Mouse (Mus musculus) forebrain, embryonic 13.5 days (tissue): ENCODE results near the gene Tnfaip3. TPM values are rescaled to one million over a fixed set of nuclear protein-coding genes. Genes with fewer than 3 reads are reported as not detected.

Source experiments
- ATAC-seq: fragments of 200-750 bp; cut with Nextera tagmentation; 2 replicates; pipeline ENCODE4 v1.8.0; 2017
- H3K27ac ChIP-seq: fragments of 300-500 bp; sonication (generic); 2 replicates; pipeline ENCODE4 v1.5.1; 2015; ENCODE audit warnings: inconsistent platforms, mild to moderate bottlenecking, moderate library complexity
- H3K27me3 ChIP-seq: fragments of 300-500 bp; sonication (generic); 2 replicates; pipeline ENCODE4 v1.6.1; 2015; ENCODE audit warnings: mild to moderate bottlenecking, inconsistent platforms
- H3K36me3 ChIP-seq: fragments of 300-500 bp; sonication (generic); 2 replicates; pipeline ENCODE4 v1.6.1; 2015; ENCODE audit warnings: mild to moderate bottlenecking, inconsistent platforms; ENCODE audit not compliant: poor library complexity, severe bottlenecking
- H3K4me1 ChIP-seq: fragments of 300-500 bp; sonication (generic); 2 replicates; pipeline ENCODE4 v1.6.1; 2015; ENCODE audit warnings: inconsistent platforms
- H3K4me2 ChIP-seq: fragments of 300-500 bp; sonication (generic); 2 replicates; pipeline ENCODE4 v1.6.1; 2015; ENCODE audit warnings: inconsistent platforms, mild to moderate bottlenecking, moderate library complexity
- H3K4me3 ChIP-seq: fragments of 300-500 bp; sonication (generic); 2 replicates; pipeline ENCODE4 v1.5.1; 2015; ENCODE audit warnings: mild to moderate bottlenecking, inconsistent platforms
- H3K9ac ChIP-seq: fragments of 300-500 bp; sonication (generic); 2 replicates; pipeline ENCODE4 v1.6.1; 2015; ENCODE audit warnings: mild to moderate bottlenecking, inconsistent platforms
- H3K9me3 ChIP-seq: fragments of 300-500 bp; sonication (generic); replicated peaks from 2 replicates; pipeline ENCODE4 v1.6.1; 2016; ENCODE audit warnings: inconsistent platforms
- WGBS: fragments of 180-500 bp; shearing (Covaris S2); methylation state at CpG from one replicate; pipeline ENCODE4 v1.1.7; 2015; 5-methylcytosine and 5-hydroxymethylcytosine counted together
- polyA plus RNA-seq: library from polyadenylated mRNA; unstranded; fragments of >200 nt; fragmentation: Nextera tagmentation; extraction: Ambion mirVana; gene quantifications from 2 replicates; pipeline ENCODE4 v1.2.1, GENCODE M21; 2015

Gene Tnfaip3
- polyA plus RNA-seq, 1 experiment from 2014 or later = 1.3 TPM

GRCm38 (mm10) chr10:18987907-18988199 is 27.6 kb downstream of the Tnfaip3 start:
- H3K9me3 ChIP-seq = no peaks in the 10 kb centered on the region
- WGBS = 70% methylated on average over 2 of the region's 2 CpGs
- ATAC-seq = no peak

DNA sequence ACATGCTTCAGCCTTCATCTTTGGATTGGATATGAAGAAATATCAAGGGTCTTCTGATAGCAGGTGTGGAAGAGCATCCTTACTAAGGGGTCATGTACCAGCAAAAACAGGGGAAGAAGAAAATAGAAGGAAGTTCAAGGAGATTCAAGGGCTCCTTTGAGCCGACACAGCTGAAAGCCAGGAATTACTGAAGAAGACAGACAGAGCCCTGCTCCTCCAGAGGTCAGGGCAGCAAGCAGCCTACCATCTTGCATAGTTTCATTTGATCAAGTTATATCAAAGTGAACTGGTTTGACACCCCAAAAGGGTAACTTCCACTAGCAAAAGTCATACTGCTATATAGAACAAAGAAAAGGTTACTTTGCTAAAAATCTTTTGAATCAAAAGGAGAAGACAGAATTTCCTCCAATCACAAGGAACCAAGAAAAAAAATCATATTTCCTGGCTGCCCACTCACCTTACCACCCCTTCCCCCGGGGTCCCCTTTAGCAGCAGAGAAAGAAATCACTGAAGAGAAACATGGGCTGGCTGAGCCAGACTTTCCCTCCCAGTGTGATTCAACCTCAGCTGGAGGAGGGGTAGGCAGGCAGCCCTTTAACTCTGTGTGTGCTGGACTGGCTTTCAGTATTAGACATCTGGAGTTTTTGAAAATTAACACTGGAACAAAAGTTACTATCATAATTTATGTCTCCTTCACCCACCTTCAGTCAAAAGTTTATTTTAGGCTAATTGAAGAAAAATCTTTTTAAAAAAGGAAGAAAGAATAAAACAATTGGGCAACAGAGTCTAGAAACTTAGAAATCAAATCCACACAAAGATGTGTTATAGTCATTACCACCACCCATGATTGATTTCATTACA is 28.2 kb downstream of the Tnfaip3 start:
- 0 out of 2 replicates have a peak, but pooled peaks have one; percentile 50 for ATAC-seq
- Histone ChIP-seq H3K4me3 (no peak overlapping the region), H3K27ac (no peak overlapping the region)

More at GRCm38 (mm10) chr10:18987907-18988199, 27.6 kb downstream of the Tnfaip3 start:
- H3K27ac ChIP-seq = no peak overlapping the region
- H3K36me3 ChIP-seq = no peaks in the 10 kb centered on the region
- H3K27me3 ChIP-seq = no peaks in the 10 kb centered on the region
- H3K9ac ChIP-seq = no peak overlapping the region
- H3K4me1 ChIP-seq = no peaks in the 10 kb centered on the region
- H3K4me2 ChIP-seq = no peak overlapping the region
- no peak overlapping the region for H3K4me3 ChIP-seq

DNA sequence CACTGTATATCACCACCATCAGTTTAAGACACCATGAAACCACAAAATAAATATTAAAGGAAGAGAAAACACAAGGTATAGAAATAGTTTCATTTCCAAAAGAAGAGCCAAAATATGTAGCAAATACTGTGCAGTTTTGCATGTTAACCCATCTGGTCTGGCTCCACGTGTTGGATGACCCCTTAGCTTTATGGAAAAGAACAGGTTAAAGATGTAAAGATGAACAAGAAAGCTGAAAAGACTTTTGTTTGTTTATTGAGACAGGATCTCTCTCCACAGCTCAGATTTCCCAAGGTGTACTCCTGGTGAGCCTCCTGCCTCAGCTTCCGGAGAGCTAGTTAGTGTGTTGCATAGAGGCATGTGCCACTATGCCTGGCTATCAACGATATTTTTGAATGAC is 29.9 kb downstream of the Tnfaip3 start:
- H3K4me3 ChIP-seq = no peak overlapping the region
- H3K4me2 ChIP-seq = no peak overlapping the region
- no peaks in the 10 kb centered on the region for H3K9me3 ChIP-seq
- H3K9ac ChIP-seq = no peak overlapping the region
- no peak overlapping the region for H3K27ac ChIP-seq
- H3K36me3 ChIP-seq = no peaks in the 10 kb centered on the region
- no peaks in the 10 kb centered on the region for H3K4me1 ChIP-seq
- ATAC-seq = no peak
- 88% methylated on average over 3 of the region's 3 CpGs for WGBS
- H3K27me3 ChIP-seq = no peaks in the 10 kb centered on the region

More for the DNA sequence above, 28.2 kb downstream of the Tnfaip3 start:
- Histone ChIP-seq H3K36me3 (no peaks in the 10 kb centered on the region), H3K27me3 (no peaks in the 10 kb centered on the region), H3K4me2 (no peak overlapping the region), H3K9me3 (no peaks in the 10 kb centered on the region), H3K4me1 (no peaks in the 10 kb centered on the region), H3K9ac (no peak overlapping the region)
- WGBS = 21% methylated on average over 2 of the region's 2 CpGs

DNA sequence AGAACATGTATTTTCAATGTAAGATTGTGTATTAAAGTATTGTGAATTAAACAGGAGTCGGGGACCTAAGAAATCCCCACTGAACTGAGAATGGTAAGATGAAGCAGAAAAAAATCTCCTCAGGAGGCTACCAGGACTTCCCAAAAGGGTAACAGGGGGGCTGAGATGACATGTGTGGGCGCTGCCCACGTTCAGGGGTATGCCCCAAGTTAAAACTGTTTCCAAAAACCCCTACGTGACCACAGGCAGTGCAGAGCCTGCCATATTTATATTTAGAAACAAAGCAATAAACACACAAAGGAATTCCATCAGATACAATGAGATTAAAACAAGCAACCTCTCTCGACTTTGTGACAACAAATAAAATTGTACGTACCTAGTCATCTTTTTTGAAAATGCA is 31.9 kb downstream of the Tnfaip3 start:
- Histone ChIP-seq H3K36me3 (no peaks in the 10 kb centered on the region), H3K4me2 (no peak overlapping the region), H3K9me3 (no peaks in the 10 kb centered on the region), H3K9ac (no peak overlapping the region), H3K4me3 (no peak overlapping the region), H3K27ac (no peak overlapping the region), H3K4me1 (no peaks in the 10 kb centered on the region), H3K27me3 (no peaks in the 10 kb centered on the region)
- WGBS = 83% methylated on average over 6 of the region's 6 CpGs
- no peak for ATAC-seq

DNA sequence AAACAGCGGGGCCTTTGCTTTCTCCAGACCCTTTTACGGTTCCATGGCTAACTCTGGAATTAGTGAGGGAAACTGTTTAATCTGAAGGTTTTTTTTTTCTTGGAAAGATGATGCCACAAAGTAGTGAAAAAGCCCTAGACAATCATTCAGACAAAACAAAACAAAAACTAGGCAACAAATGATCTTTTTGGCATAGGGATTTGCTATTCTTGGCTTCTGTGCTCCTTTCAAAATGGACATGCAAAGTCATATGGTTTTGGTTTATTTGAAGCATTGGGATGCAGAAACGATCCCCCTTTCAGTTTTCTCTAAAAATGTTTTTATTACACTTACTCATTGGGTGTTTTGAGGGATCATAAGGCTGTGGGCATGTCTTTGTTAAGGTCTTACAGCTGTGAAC is 41.0 kb downstream of the Tnfaip3 start:
- WGBS = 77% methylated on average over 3 of the region's 3 CpGs

DNA sequence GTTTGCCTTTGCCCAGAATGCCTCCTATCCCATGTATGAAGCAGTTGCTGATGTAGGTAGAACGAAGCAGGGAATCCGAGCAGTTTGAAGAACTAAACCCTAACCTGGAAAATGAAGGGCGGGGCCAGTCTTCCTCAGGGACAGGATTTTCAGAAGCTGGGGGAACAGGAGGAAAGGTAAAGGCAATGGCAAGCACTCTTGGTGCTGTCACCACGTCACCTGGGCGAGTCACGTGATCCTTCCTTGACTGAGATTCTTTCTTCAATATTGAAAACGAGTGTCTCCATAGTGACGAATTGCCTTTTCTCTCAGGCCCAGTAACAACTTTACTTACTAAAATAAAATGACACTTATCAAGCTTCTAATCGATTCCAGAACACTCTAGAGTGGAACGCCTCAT is 48.6 kb downstream of the Tnfaip3 start:
- H3K4me1 ChIP-seq = no peaks in the 10 kb centered on the region
- no peak for ATAC-seq
- 91% methylated on average over 10 of the region's 10 CpGs for WGBS
- H3K9me3 ChIP-seq = no peaks in the 10 kb centered on the region
- H3K27ac ChIP-seq = no peak overlapping the region
- no peak overlapping the region for H3K4me3 ChIP-seq
- no peak overlapping the region for H3K4me2 ChIP-seq
- H3K27me3 ChIP-seq = no peaks in the 10 kb centered on the region
- no peaks in the 10 kb centered on the region for H3K36me3 ChIP-seq
- no peak overlapping the region for H3K9ac ChIP-seq

More for the DNA sequence above, 41.0 kb downstream of the Tnfaip3 start:
- Histone ChIP-seq H3K4me1 (no peaks in the 10 kb centered on the region), H3K36me3 (no peaks in the 10 kb centered on the region), H3K27me3 (no peaks in the 10 kb centered on the region), H3K27ac (no peak overlapping the region), H3K9me3 (no peaks in the 10 kb centered on the region), H3K4me2 (no peak overlapping the region), H3K9ac (no peak overlapping the region), H3K4me3 (no peak overlapping the region)
- no peak for ATAC-seq

GRCm38 (mm10) chr10:18965601-18966000 is 49.9 kb downstream of the Tnfaip3 start:
- Histone ChIP-seq H3K27ac (no peak overlapping the region), H3K27me3 (no peaks in the 10 kb centered on the region), H3K4me1 (no peaks in the 10 kb centered on the region), H3K9ac (no peak overlapping the region), H3K36me3 (no peaks in the 10 kb centered on the region), H3K9me3 (no peaks in the 10 kb centered on the region), H3K4me2 (no peak overlapping the region), H3K4me3 (no peak overlapping the region)
- 88% methylated on average over 4 of the region's 4 CpGs for WGBS
- no peak for ATAC-seq

DNA sequence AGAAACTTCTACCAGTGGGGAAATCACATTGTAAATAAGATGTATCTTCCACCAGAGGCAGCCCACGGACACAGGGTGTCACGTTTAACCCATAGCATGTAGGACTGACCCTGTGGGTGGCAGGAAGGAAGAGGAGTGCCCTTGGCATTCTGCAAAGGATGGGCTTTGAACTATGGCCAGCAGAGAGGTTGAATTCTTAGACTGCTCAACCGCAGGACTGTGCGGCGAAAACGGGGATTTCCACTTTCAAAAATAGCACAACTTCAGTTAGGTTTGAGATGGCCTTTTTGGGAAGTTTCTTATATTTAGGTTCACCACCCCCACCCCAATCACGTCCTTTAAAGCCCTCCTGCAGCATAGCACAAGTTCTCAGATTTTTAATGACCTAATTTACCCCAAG is 50.6 kb downstream of the Tnfaip3 start:
- Histone ChIP-seq H3K9ac (no peak overlapping the region), H3K9me3 (no peaks in the 10 kb centered on the region), H3K36me3 (no peaks in the 10 kb centered on the region), H3K4me1 (no peaks in the 10 kb centered on the region), H3K27me3 (no peaks in the 10 kb centered on the region), H3K4me3 (no peak overlapping the region), H3K4me2 (no peak overlapping the region), H3K27ac (no peak overlapping the region)
- 76% methylated on average over 7 of the region's 7 CpGs for WGBS
- ATAC-seq = no peak

DNA sequence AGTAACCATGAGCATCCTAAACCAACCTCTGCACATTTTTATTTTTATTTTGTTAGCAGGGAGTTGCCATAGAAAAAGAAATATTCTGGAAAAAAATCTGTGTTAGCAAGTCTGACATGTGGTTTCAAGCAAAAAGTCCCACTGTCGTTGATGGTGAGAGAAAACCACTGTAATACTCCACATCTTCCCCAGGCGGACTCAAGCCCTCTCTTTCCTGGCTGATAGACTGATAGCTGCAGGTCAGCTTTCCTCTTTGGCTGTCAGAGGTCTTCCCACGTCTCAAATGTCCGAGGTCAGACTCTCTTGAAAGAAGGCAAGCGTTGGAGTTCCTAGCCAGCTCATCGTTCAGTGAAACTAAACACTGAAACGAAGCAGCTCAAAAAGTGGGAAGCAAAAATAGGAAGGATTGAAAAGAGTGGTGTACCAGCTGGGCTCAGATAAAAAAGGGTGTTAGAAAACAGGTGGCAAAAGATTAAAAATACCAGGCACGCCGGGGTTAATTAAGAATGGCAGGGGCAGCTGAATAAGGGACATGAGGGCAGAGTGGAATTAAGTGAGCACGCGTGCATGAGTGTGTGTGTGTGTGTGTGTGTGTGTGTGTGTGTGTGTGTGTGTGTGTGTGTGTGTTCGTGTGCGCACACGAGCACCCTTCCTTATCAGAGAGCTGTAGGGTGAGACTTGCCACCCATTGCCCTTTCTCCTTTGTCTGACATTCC is 55.5 kb downstream of the Tnfaip3 start:
- ATAC-seq = no peak
- no peak overlapping the region for H3K9ac ChIP-seq
- H3K4me2 ChIP-seq = no peak overlapping the region
- no peak overlapping the region for H3K27ac ChIP-seq
- no peaks in the 10 kb centered on the region for H3K27me3 ChIP-seq
- H3K9me3 ChIP-seq = no peaks in the 10 kb centered on the region
- H3K36me3 ChIP-seq = no peaks in the 10 kb centered on the region
- H3K4me1 ChIP-seq = no peaks in the 10 kb centered on the region
- H3K4me3 ChIP-seq = no peak overlapping the region
- WGBS = 63% methylated on average over 14 of the region's 14 CpGs

GRCm38 (mm10) chr10:18953706-18954071 is 61.8 kb downstream of the Tnfaip3 start:
- Histone ChIP-seq H3K9ac (no peak overlapping the region), H3K4me2 (no peak overlapping the region), H3K27me3 (no peaks in the 10 kb centered on the region), H3K9me3 (no peaks in the 10 kb centered on the region), H3K36me3 (no peaks in the 10 kb centered on the region), H3K4me1 (no peaks in the 10 kb centered on the region), H3K27ac (no peak overlapping the region), H3K4me3 (no peak overlapping the region)
- 0 out of 2 replicates have a peak, but pooled peaks have one; percentile 33 for ATAC-seq
- 11% methylated on average over 1 of the region's 1 CpGs for WGBS

- H3K36me3 ChIP-seq = no peaks in the 10 kb centered on the region
- no peak overlapping the region for H3K4me2 ChIP-seq
- ATAC-seq = no peak
- H3K4me3 ChIP-seq = no peak overlapping the region
- H3K4me1 ChIP-seq = no peaks in the 10 kb centered on the region
- no peak overlapping the region for H3K9ac ChIP-seq
- no peak overlapping the region for H3K27ac ChIP-seq
- H3K9me3 ChIP-seq = no peaks in the 10 kb centered on the region
- H3K27me3 ChIP-seq = no peaks in the 10 kb centered on the region
Measured at GRCm38 (mm10) chr10:18953011-18953705, 62.3 kb downstream of the Tnfaip3 start.
